24 mouse cellular contexts compared by ENCODE assay signal in the genomic region with DNA sequence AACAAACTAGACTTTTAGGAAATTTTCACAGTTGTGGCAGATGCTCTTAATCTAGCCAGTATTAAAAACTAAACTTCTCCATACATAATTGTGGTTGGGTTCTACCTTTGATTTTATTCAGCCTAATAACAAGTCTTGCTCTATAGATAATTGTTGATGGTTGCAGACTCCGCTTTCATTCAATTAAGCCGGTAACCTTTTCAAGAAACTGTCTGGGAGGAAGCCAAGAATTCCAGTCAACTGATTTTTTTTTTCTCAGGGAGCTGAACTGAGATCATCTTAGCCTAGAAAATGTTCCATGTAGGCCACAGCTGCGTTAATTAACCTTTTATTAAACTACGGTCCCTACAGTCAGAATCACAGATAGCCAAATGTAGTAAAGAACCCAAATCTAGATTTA.
DNase-seq lines count a peak whose midpoint lies in the region; ATAC-seq and TF ChIP-seq lines count a peak whose summit lies in the region.
"Had no signal": no experiment of that assay in that cellular context is flagged by ENCODE, and none has a peak within 500 bp of the region (broad histone marks: within the 10 kb centered on the region; RNA-seq: fewer than 3 reads in every experiment).

No protein-coding gene starts in this region.

- H3K9me3 ChIP-seq in forebrain, embryonic 14.5 days (replicated peaks; ENCODE audit: control insufficient read depth, low read length) = no peaks in the 10 kb centered on the region
- H3K9me3 ChIP-seq in forebrain, embryonic 10.5 days = no peaks in the 10 kb centered on the region
- no peaks in the 10 kb centered on the region for H3K9me3 ChIP-seq in limb, embryonic 14.5 days (ENCODE audit: control insufficient read depth, low read length)
- H3K9me3 ChIP-seq in limb, embryonic 10.5 days (replicated peaks) = no peaks in the 10 kb centered on the region
- H3K9me3 ChIP-seq: embryonic facial prominence, embryonic 12.5 days; forebrain, embryonic 13.5 days; G1E; heart, embryonic 15.5 days; liver, embryonic 15.5 days had no signal

- no peak overlapping the region for H3K4me2 ChIP-seq in forebrain, embryonic 14.5 days (ENCODE audit: low read length)
- no peak overlapping the region for H3K4me2 ChIP-seq in limb, embryonic 14.5 days (replicated peaks; ENCODE audit: low read depth, low read length, severe bottlenecking)
- H3K4me2 ChIP-seq: embryonic facial prominence, embryonic 12.5 days; forebrain, embryonic 13.5 days; heart, embryonic 15.5 days; liver, embryonic 15.5 days had no signal

- ATAC-seq in forebrain, embryonic 14.5 days = 0 out of 2 replicates have a peak, but pooled peaks have one; percentile 40
- ATAC-seq in limb, embryonic 14.5 days (ENCODE audit: low FRiP score, low read depth) = no peak
- ATAC-seq: activated CD4-positive, CD25-positive, alpha-beta regulatory T cell, adult 4 months; forebrain, embryonic 13.5 days had no signal

- WGBS in forebrain, embryonic 14.5 days = 18% methylated on average over 4 of the region's 4 CpGs
- 88% methylated on average over 4 of the region's 4 CpGs for WGBS in forebrain, embryonic 10.5 days
- WGBS in limb, embryonic 14.5 days = 63% methylated on average over 4 of the region's 4 CpGs
- 92% methylated on average over 4 of the region's 4 CpGs for WGBS in limb, embryonic 10.5 days

- H3K36me3 ChIP-seq in forebrain, embryonic 14.5 days (ENCODE audit: control insufficient read depth, insufficient read depth, low read length) = no peaks in the 10 kb centered on the region
- H3K36me3 ChIP-seq in forebrain, embryonic 10.5 days (replicated peaks) = no peaks in the 10 kb centered on the region
- H3K36me3 ChIP-seq in limb, embryonic 14.5 days (ENCODE audit: control insufficient read depth, insufficient read depth, low read length) = no peaks in the 10 kb centered on the region
- no peaks in the 10 kb centered on the region for H3K36me3 ChIP-seq in limb, embryonic 10.5 days
- H3K36me3 ChIP-seq: embryonic facial prominence, embryonic 12.5 days; G1E; heart, embryonic 15.5 days; liver, embryonic 15.5 days had no signal

- no peak overlapping the region for H3K9ac ChIP-seq in forebrain, embryonic 14.5 days (ENCODE audit: low read length)
- no peak overlapping the region for H3K9ac ChIP-seq in limb, embryonic 14.5 days (ENCODE audit: low read depth, low read length, severe bottlenecking)
- H3K9ac ChIP-seq: embryonic facial prominence, embryonic 12.5 days; forebrain, embryonic 13.5 days; heart, embryonic 15.5 days; liver, embryonic 15.5 days had no signal

- peak; percentile 77 for DNase-seq in forebrain, embryonic 14.5 days (ENCODE audit: low spot score)
- no peak for DNase-seq in forebrain, embryonic 10.5 days (ENCODE audit: extremely low spot score, low spot score)
- peak; percentile 29 for DNase-seq in limb, embryonic 14.5 days (ENCODE audit: low spot score)
- DNase-seq in limb, embryonic 10.5 days (ENCODE audit: low spot score) = no peak
- peak; percentile 43 for DNase-seq in NIH3T3 (ENCODE audit: low read depth)
- peak; percentile 63 for DNase-seq in retina, postnatal 1 day
- no peak for DNase-seq in right cerebral cortex, adult 2 months (ENCODE audit: low spot score in 2 of 2)
- DNase-seq: adrenal gland, postnatal 10 days; B cell, adult 2 months; gastrocnemius, postnatal 10 days; heart, adult 2 months; kidney, adult 11 months; liver; right cerebral cortex, postnatal 25 days had no signal

- H3K4me3 ChIP-seq in forebrain, embryonic 14.5 days (ENCODE audit: low read depth, low read length) = no peak overlapping the region
- no peak overlapping the region for H3K4me3 ChIP-seq in forebrain, embryonic 10.5 days
- no peak overlapping the region for H3K4me3 ChIP-seq in limb, embryonic 14.5 days (replicated peaks; ENCODE audit: low read length)
- no peak overlapping the region for H3K4me3 ChIP-seq in limb, embryonic 10.5 days
- H3K4me3 ChIP-seq: embryonic facial prominence, embryonic 12.5 days; erythroblast, embryonic 14.5 days; forebrain, embryonic 13.5 days; heart, adult 2 months; heart, embryonic 15.5 days; left cerebral cortex, adult 2 months; liver, embryonic 15.5 days had no signal

- no peak overlapping the region for H3K27ac ChIP-seq in forebrain, embryonic 14.5 days (ENCODE audit: low read depth, low read length)
- no peak overlapping the region for H3K27ac ChIP-seq in forebrain, embryonic 10.5 days
- no peak overlapping the region for H3K27ac ChIP-seq in limb, embryonic 14.5 days (replicated peaks; ENCODE audit: low read depth, low read length)
- no peak overlapping the region for H3K27ac ChIP-seq in limb, embryonic 10.5 days
- H3K27ac ChIP-seq: embryonic facial prominence, embryonic 12.5 days; forebrain, embryonic 13.5 days; heart, adult 2 months; heart, embryonic 15.5 days; left cerebral cortex, adult 2 months; liver, embryonic 15.5 days; macrophage had no signal

- no peaks in the 10 kb centered on the region for H3K27me3 ChIP-seq in forebrain, embryonic 14.5 days (replicated peaks; ENCODE audit: control insufficient read depth, insufficient read depth, low read length)
- no peaks in the 10 kb centered on the region for H3K27me3 ChIP-seq in forebrain, embryonic 10.5 days (ENCODE audit: poor library complexity, severe bottlenecking)
- H3K27me3 ChIP-seq in limb, embryonic 14.5 days (ENCODE audit: control insufficient read depth, insufficient read depth, low read length) = no peaks in the 10 kb centered on the region
- H3K27me3 ChIP-seq in limb, embryonic 10.5 days (ENCODE audit: low read depth, poor library complexity, severe bottlenecking) = no peaks in the 10 kb centered on the region
- H3K27me3 ChIP-seq: CH12.LX; embryonic facial prominence, embryonic 12.5 days; forebrain, embryonic 13.5 days; heart, embryonic 15.5 days; liver, embryonic 15.5 days had no signal

- peaks cover 3% of the 10 kb centered on the region; the same call in 1 of the 2 replicates for H3K4me1 ChIP-seq in forebrain, embryonic 14.5 days (ENCODE audit: control insufficient read depth, insufficient read depth, low read length)
- H3K4me1 ChIP-seq in forebrain, embryonic 10.5 days = no peaks in the 10 kb centered on the region
- no peaks in the 10 kb centered on the region; the same call in 1 of the 2 replicates for H3K4me1 ChIP-seq in limb, embryonic 14.5 days (ENCODE audit: control insufficient read depth, insufficient read depth, low read length)
- H3K4me1 ChIP-seq in limb, embryonic 10.5 days = no peaks in the 10 kb centered on the region
- H3K4me1 ChIP-seq: embryonic facial prominence, embryonic 12.5 days; heart, embryonic 15.5 days; liver, embryonic 15.5 days had no signal

- TF ChIP-seq POLR2A in limb, embryonic 14.5 days (IDR thresholded peaks at IDR 0.05; ENCODE audit: borderline replicate concordance, extremely low read depth, insufficient read depth, insufficient read length) = no peak

Comparison
In these comparisons a context has a peak if more than half of its experiments do, and no peak if none do; other contexts are left out.
1. DNase-seq: peak in forebrain, embryonic 14.5 days (single experiment), limb, embryonic 14.5 days (single experiment), NIH3T3 (single experiment) and retina, postnatal 1 day (single experiment); none in forebrain, embryonic 10.5 days (single experiment), limb, embryonic 10.5 days (single experiment) and right cerebral cortex, adult 2 months (0 of 2).